Mouse (Mus musculus) lung, postnatal 14 days (tissue): ENCODE data around the gene Rexo2.
A peak's percentile ranks its signal among the peaks of the same experiment; 100 is the strongest.
"Not testable (repeated sequence)": the region's sequence is repeated elsewhere in the genome, so short reads cannot be mapped to it uniquely, and the experiment has no call there.

Experiments used
- DNase-seq: peaks from one replicate; pipeline ENCODE4 v3.0.0; 2021

Gene Rexo2

GRCm38 (mm10) chr9:48480411-48481213 is at the start of gene Rexo2:
Gene Rexo2 (minus strand): TSS chr9:48480623.
- DNase-seq: peak; percentile 94

DNA sequence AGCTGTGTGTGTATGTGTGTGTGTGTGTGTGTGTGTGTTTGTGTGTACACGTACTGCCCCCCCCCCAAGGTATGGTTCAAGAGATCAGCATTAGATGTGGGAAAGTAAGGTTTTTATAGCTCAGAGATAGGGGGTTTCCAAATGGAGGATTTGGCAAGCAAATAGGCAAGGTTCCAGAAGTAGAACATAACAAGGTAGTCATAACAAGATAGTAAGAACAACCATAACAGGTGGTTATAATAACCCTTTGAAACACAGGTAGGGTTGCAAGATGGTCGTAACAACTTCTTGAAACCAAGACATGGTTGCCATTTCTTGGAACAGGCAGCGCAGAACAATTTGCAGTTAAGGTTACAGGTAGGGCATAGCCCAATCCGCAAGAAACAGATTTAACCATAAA is 46.1 kb upstream of the Rexo2 start:
- DNase-seq: no peak

- no peak for DNase-seq
These were observed 45.1 kb upstream of the Rexo2 start for GRCm38 (mm10) chr9:48525566-48525965.

DNA sequence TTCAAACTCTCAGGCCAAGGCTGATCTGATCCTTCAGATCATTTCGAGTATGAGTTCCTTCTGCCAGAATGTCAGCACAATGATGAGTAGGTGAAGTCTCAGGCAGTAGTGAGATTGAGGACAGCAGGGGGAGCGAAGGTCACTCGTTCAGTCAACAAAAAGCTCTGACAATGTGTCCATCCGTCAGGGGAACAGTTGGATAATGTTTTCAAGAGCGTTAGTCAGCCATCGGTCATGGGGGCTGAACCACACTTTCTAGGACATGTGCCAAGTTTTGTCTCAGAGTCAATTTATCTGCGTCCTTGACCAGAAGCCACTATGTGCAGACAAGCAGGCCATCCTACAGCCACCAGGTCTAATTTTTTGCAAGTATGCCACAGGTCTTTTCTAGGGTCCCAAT is 40.0 kb upstream of the Rexo2 start:
- not testable (repeated sequence) for DNase-seq

DNA sequence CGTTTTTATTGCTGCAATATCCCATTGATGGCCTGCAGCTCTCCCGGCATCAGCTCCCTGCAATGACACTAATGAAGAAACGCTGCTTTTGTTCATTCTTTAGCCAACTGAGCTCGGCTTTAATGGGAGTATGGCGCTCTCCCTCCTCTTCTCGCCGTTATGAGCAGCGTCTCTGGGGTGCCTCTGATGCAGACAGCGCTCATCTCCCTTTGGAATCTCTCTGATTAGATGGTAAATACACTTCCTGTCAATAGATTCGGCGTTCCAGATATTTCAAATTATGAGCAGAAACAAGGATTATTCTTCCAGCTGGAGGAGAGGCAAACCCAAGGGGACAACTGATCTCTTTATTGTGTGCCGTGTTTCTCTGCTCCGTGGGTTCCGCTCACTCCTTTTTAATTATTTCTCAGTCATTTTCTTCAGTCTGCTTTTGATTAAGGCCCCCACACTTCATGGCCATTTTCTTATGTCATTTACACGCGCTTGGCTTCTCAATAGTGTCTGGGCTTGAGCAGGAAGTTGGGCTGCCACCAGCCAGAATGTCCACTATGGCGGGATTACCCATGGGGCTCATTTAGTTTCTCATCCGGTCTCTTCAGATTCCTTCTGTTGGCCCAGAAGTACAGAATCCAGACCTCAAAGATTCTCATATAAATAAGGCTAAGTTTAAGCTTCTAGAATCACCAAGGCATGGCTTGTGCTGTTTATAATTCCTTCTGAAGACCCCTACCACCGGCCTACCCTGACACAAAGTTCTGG is 37.1 kb upstream of the Rexo2 start:
- DNase-seq: no peak

DNA sequence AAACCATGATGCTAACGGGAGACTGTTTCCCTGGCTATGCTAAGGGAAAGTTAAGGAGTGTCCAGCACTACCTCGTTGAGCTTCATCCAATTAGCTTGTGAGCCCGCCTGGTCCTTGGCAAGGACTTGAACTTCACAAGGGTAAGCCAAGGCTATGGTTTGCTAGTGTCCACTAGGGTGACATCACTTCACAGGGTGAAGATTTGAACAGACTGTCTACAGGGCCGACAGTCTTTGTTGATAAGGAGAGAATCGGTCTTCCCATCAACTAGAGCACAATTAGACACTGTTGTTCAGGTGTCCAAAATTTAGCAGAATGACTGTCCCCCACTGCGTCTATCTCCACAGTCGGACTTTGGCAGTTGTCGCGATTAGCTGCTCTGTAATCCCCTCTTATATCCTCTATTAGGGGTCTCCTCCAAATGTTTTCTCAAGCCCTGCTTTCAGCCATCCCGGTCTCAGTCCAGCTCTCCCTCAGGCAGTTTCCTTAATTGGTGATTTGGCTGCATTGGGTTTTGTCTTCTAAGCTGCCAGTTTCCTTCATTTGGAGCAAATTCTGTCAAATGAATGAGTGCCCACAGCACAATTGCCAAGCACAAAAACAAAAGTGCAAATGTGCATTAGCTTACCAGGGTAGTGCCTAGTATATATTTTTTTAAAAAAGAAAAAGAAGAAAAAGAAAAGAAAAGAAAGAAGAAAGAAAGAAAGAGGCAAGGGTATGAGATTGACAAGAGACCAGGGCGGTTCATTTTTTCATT is 36.4 kb upstream of the Rexo2 start:
- no peak for DNase-seq

DNA sequence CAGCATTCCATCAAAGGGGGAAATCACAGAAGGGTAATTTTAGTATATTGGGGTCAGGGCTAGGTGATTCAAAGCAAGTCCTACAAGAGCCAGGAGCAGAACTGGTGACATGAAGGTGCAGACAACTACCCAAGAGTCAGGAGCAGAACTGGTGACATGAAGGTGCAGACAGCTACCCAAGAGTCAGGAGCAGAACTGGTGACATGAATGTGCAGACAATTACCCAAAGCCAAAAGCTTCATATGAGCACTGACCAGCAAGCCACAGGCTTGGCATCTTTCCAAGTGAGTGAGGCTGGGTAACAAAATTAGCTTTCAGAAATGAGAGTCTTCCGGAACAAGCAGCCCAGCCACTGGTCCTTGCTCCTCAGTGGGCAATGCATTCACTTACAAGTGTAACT is 34.9 kb upstream of the Rexo2 start:
- peak; percentile 5 for DNase-seq

DNA sequence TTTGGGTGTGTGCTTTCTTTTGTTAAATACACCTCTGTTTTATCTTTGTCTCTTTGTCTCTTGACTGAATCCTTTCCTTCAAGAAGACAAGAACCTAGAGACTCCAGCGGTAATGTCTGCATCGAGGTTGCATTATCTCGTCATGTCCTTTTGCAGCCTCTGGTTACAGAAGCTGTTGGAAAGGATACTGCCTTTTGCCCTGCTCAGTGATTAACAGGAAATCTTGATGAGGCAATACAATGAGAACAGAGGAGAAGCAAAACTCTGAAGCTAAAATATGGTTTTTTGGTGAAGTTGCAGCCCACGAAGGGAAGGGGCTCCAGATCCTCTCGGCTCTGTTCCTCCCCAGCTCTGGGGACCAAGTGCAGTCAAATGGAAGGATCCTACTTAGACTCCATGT is 29.7 kb upstream of the Rexo2 start:
- DNase-seq: no peak

GRCm38 (mm10) chr9:48504741-48505365 is 24.4 kb upstream of the Rexo2 start:
- DNase-seq: no peak

DNA sequence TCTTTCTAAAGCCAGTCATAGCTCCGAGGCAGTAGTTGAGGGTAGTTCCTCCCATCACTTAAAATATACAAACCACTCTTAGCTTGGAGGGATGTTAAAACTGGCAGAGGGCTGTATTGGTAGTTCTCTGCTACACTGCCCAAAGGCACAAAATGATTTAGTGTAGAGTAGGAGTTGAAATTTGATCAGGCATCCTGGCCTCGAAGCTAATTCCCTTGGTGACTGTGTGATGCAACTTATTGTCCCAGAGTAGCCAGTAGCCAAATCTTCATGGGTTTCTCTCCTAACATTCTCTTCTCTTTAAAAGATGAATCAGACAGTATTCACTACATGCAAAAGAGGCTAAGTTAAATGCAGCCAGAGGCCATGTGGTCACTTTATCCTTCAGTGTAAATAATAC is 22.6 kb upstream of the Rexo2 start:
- DNase-seq: no peak

GRCm38 (mm10) chr9:48501192-48501591 is 20.8 kb upstream of the Rexo2 start:
- DNase-seq: no peak

- no peak for DNase-seq
These were observed 15.1 kb upstream of the Rexo2 start for GRCm38 (mm10) chr9:48495548-48495932.

DNA sequence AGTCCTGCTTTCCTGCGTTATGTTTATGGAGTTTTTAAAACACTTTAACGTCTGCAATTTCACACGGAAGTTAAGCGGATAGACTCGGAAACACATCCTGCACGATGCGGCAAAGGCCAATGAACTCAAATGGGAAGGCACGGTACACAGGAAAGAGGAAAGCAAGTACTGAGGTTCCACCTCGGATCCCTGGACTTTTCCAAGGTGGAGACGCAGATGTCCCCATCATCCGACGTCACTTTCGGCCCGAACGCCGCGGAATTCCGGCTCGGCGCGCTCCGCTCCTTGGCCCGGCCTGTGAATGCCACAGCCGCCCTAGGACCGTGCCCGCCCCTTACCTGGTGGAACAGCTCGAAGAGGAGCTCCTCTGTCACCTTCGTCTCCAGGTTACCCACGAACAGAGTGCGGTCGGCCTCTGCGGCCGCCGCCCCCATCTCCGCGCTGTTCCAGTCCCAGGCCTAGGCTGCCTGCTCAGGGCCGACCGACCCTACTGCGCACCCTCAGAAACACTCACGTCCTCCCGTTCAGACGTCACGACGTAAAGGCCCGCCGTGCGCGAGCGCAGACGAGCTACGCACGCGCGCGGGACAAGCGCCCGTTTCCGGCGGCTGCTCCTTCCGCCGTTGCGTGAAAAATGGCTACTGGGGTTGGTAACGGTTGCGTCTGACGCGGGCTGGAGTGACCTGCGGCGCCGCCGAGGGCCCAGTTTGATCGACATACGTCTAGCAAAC is 14.6 kb upstream of the Rexo2 start, which contains the start of the genes Rbm7 and Gm5617:
TSS of gene Rbm7 (minus strand) at position 483 of the 731 bp plus-strand sequence.
TSS of gene Gm5617 (plus strand) at position 626 of the 731 bp plus-strand sequence.
- peak; percentile 95 for DNase-seq

GRCm38 (mm10) chr9:48481214-48482134 is 1.1 kb upstream of the Rexo2 start:
- DNase-seq: no peak

GRCm38 (mm10) chr9:48479838-48480410 is 499 bp downstream of the Rexo2 start:
- no peak for DNase-seq

- DNase-seq: no peak
These were observed 1.6 kb downstream of the Rexo2 start for GRCm38 (mm10) chr9:48478808-48479207.

DNA sequence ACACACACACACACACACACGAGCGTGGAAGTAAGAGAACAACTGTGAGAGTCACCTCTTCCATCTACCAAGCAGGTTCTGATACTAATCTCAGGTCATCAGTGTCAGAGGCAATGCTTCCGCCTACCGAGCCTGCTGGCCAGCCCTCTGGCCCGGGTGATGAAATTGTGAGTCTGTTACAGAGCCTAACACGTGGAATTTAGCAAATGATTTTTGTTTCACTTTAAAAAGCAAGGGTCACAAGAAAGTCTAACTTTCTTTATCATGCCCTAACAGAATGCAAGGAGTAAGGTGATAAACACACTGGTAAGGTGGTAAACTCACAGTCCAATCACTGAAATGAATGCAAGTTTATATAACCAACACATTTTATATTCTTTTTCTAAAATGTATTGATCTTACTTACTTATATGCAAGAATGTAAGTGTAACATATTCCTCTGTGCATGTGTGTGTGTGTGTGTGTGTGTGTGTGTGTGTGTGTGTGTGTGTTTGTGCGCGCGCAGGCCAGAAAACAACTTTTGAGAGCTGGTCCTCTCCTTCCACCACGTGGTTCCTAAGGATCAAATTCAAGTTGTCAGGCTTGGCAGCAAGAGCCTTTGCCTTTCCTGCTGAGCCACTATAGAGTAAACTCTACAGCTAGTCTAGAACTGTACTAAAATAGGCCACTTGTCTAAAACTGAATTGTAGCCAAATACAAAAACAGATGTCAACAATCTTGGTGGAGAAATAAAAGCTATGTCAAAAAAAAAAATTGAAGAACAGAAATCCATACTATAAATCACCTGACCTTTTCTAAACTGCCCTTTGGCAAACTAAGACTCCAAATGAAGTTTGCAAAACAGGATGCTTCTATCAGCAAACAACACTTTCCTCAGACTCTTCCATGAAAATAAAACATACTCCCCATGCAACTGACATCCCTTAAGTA is 3.9 kb downstream of the Rexo2 start:
- DNase-seq: peak; percentile 28

DNA sequence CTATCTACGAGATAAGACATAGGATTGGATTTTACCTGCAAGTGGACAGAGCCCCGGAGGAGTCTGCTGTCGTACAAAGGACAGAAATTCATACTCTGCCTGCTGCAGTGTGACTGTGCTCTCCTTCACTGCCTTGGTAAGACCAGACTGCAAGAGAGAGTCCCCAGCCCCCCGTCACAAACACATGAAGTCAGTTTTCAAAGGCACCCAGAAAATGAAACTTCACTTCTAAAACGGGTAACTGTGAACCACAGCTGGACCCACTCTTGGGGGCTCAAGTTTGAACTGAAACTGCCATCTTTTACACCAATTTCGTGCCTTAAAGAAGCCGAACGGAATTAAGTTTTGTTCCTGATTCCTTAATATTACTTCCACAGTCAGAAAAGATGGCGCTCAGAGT is 6.1 kb downstream of the Rexo2 start:
- no peak for DNase-seq

- no peak for DNase-seq
These were observed 7.3 kb downstream of the Rexo2 start for GRCm38 (mm10) chr9:48473131-48473530.
